Mouse (Mus musculus) midbrain, embryonic 15.5 days (tissue): ENCODE measurements around the gene Hnrnpf. TPM values are rescaled to one million over a fixed set of nuclear protein-coding genes. Genes with fewer than 3 reads are reported as not detected.

Experiments used
- ATAC-seq: fragments of 200-750 bp; cut with Nextera tagmentation; replicated peaks from 2 replicates; pipeline ENCODE4 v1.8.0; 2017; ENCODE audit warnings: moderate TSS enrichment
- H3K27ac ChIP-seq: fragments of 300-500 bp; sonication (generic); 2 replicates; pipeline ENCODE4 v1.5.1; 2015; ENCODE audit warnings: mild to moderate bottlenecking, inconsistent platforms
- H3K27me3 ChIP-seq: fragments of 300-500 bp; sonication (generic); replicated peaks from 2 replicates; pipeline ENCODE4 v1.6.1; 2015; ENCODE audit warnings: inconsistent platforms
- H3K36me3 ChIP-seq: fragments of 300-500 bp; sonication (generic); replicated peaks from 2 replicates; pipeline ENCODE4 v1.6.1; 2015; ENCODE audit warnings: inconsistent platforms
- H3K4me1 ChIP-seq: fragments of 300-500 bp; sonication (generic); 2 replicates; pipeline ENCODE4 v1.6.1; 2015; ENCODE audit warnings: inconsistent platforms
- H3K4me2 ChIP-seq: fragments of 300-500 bp; sonication (generic); 2 replicates; pipeline ENCODE4 v1.6.1; 2015; ENCODE audit warnings: inconsistent platforms, mild to moderate bottlenecking, moderate library complexity
- H3K4me3 ChIP-seq: fragments of 300-500 bp; sonication (generic); 2 replicates; pipeline ENCODE4 v1.5.1; 2015; ENCODE audit warnings: mild to moderate bottlenecking, inconsistent platforms
- H3K9ac ChIP-seq: fragments of 300-500 bp; sonication (generic); 2 replicates; pipeline ENCODE4 v1.6.1; 2015; ENCODE audit warnings: mild to moderate bottlenecking, inconsistent platforms
- H3K9me3 ChIP-seq: fragments of 300-500 bp; sonication (generic); 2 replicates; pipeline ENCODE4 v1.6.1; 2016; ENCODE audit warnings: inconsistent platforms
- WGBS: fragments of 180-500 bp; shearing (Covaris S2); methylation state at CpG from one replicate; pipeline ENCODE4 v1.1.7; 2015; ENCODE audit warnings: mixed read lengths; 5-methylcytosine and 5-hydroxymethylcytosine counted together
- polyA plus RNA-seq: library from polyadenylated mRNA; unstranded; fragments of >200 nt; fragmentation: Nextera tagmentation; extraction: Ambion mirVana; gene quantifications from 2 replicates; pipeline ENCODE4 v1.2.1, GENCODE M21; 2015

Hnrnpf gene
- polyA plus RNA-seq, 1 experiment from 2014 or later, result 258 TPM

GRCm38 (mm10) chr6:117914541-117914940 is 14.4 kb downstream of the Hnrnpf start:
- Histone ChIP-seq H3K27me3 (no peaks in the 10 kb centered on the region), H3K9ac (no peak overlapping the region), H3K9me3 (no peaks in the 10 kb centered on the region), H3K4me3 (no peak overlapping the region), H3K4me1 (peaks cover 27% of the 10 kb centered on the region), H3K4me2 (no peak overlapping the region), H3K27ac (no peak overlapping the region), H3K36me3 (no peaks in the 10 kb centered on the region)
- no peak for ATAC-seq

GRCm38 (mm10) chr6:117916205-117916736 is 16.1 kb downstream of the Hnrnpf start:
- Histone ChIP-seq H3K4me1 (peaks cover 27% of the 10 kb centered on the region), H3K27me3 (no peaks in the 10 kb centered on the region), H3K9me3 (no peaks in the 10 kb centered on the region), H3K9ac (peak overlapping the region; percentile 44), H3K4me3 (peak overlapping the region; percentile 52), H3K27ac (peak overlapping the region; percentile 68; the same call in 1 of the 2 replicates), H3K36me3 (no peaks in the 10 kb centered on the region), H3K4me2 (peak overlapping the region; percentile 89)
- 3% methylated on average over 12 of the region's 12 CpGs for WGBS
- ATAC-seq, result no peak

GRCm38 (mm10) chr6:117916737-117917426 is 16.8 kb downstream of the Hnrnpf start:
- WGBS, result under 1% methylated on average over 60 of the region's 62 CpGs
- H3K36me3 ChIP-seq, result no peaks in the 10 kb centered on the region
- ATAC-seq, result peak; percentile 90
- H3K27ac ChIP-seq, result peak overlapping the region; percentile 68
- peaks cover 27% of the 10 kb centered on the region for H3K4me1 ChIP-seq
- H3K9me3 ChIP-seq, result no peaks in the 10 kb centered on the region
- no peaks in the 10 kb centered on the region for H3K27me3 ChIP-seq
- H3K4me2 ChIP-seq, result peak overlapping the region; percentile 89
- peak overlapping the region; percentile 44 for H3K9ac ChIP-seq
- H3K4me3 ChIP-seq, result peak overlapping the region; percentile 52

- H3K36me3 ChIP-seq, result no peaks in the 10 kb centered on the region
- H3K27me3 ChIP-seq, result no peaks in the 10 kb centered on the region
- peak overlapping the region; percentile 52 for H3K4me3 ChIP-seq
- H3K4me1 ChIP-seq, result peaks cover 27% of the 10 kb centered on the region
- ATAC-seq, result peak; percentile 61; the same call in 1 of the 2 replicates
- WGBS, result under 1% methylated on average over 21 of the region's 21 CpGs
- no peaks in the 10 kb centered on the region for H3K9me3 ChIP-seq
- peak overlapping the region; percentile 44 for H3K9ac ChIP-seq
- H3K27ac ChIP-seq, result peak overlapping the region; percentile 68
- peak overlapping the region; percentile 89 for H3K4me2 ChIP-seq
Observed at GRCm38 (mm10) chr6:117917576-117917975, 17.5 kb downstream of the Hnrnpf start.

GRCm38 (mm10) chr6:117918043-117918442 is 17.9 kb downstream of the Hnrnpf start:
- Histone ChIP-seq H3K27ac (peak overlapping the region; percentile 68; the same call in 1 of the 2 replicates), H3K9ac (peak overlapping the region; percentile 44), H3K36me3 (no peaks in the 10 kb centered on the region), H3K27me3 (no peaks in the 10 kb centered on the region), H3K9me3 (no peaks in the 10 kb centered on the region), H3K4me1 (peaks cover 27% of the 10 kb centered on the region), H3K4me2 (peak overlapping the region; percentile 89), H3K4me3 (peak overlapping the region; percentile 52)
- ATAC-seq, result no peak
- WGBS, result 29% methylated on average over 5 of the region's 5 CpGs

- H3K27me3 ChIP-seq, result no peaks in the 10 kb centered on the region
- no peak overlapping the region for H3K4me2 ChIP-seq
- H3K36me3 ChIP-seq, result no peaks in the 10 kb centered on the region
- H3K9ac ChIP-seq, result no peak overlapping the region
- no peaks in the 10 kb centered on the region for H3K9me3 ChIP-seq
- no peak overlapping the region for H3K4me3 ChIP-seq
- WGBS, result 67% methylated on average over 3 of the region's 3 CpGs
- H3K27ac ChIP-seq, result no peak overlapping the region
- no peak for ATAC-seq
- peaks cover 26% of the 10 kb centered on the region for H3K4me1 ChIP-seq
Observed at GRCm38 (mm10) chr6:117920659-117921640, 20.8 kb downstream of the Hnrnpf start.

GRCm38 (mm10) chr6:117922041-117922440 is 21.9 kb downstream of the Hnrnpf start:
- WGBS, result 95% methylated on average over 3 of the region's 3 CpGs
- no peak overlapping the region for H3K4me3 ChIP-seq
- no peak overlapping the region for H3K4me2 ChIP-seq
- H3K36me3 ChIP-seq, result peaks cover 4% of the 10 kb centered on the region; the same call in 1 of the 2 replicates
- H3K27ac ChIP-seq, result no peak overlapping the region
- no peak for ATAC-seq
- no peaks in the 10 kb centered on the region for H3K27me3 ChIP-seq
- peaks cover 15% of the 10 kb centered on the region for H3K4me1 ChIP-seq
- H3K9me3 ChIP-seq, result no peaks in the 10 kb centered on the region
- H3K9ac ChIP-seq, result no peak overlapping the region

- Histone ChIP-seq H3K4me3 (no peak overlapping the region), H3K36me3 (peaks cover 4% of the 10 kb centered on the region; the same call in 1 of the 2 replicates), H3K9me3 (no peaks in the 10 kb centered on the region), H3K9ac (no peak overlapping the region), H3K4me2 (no peak overlapping the region), H3K4me1 (no peaks in the 10 kb centered on the region), H3K27me3 (no peaks in the 10 kb centered on the region), H3K27ac (no peak overlapping the region)
- 72% methylated on average over 4 of the region's 4 CpGs for WGBS
- no peak for ATAC-seq
Observed at GRCm38 (mm10) chr6:117926871-117927491, 26.9 kb downstream of the Hnrnpf start.

GRCm38 (mm10) chr6:117927955-117928354 is 27.8 kb downstream of the Hnrnpf start:
- ATAC-seq, result no peak
- WGBS, result 85% methylated on average over 7 of the region's 7 CpGs
- no peaks in the 10 kb centered on the region for H3K4me1 ChIP-seq

GRCm38 (mm10) chr6:117928746-117929145 is 28.6 kb downstream of the Hnrnpf start:
- Histone ChIP-seq H3K4me3 (no peak overlapping the region), H3K36me3 (peaks cover 4% of the 10 kb centered on the region; the same call in 1 of the 2 replicates), H3K4me2 (no peak overlapping the region), H3K27me3 (no peaks in the 10 kb centered on the region), H3K9me3 (no peaks in the 10 kb centered on the region), H3K4me1 (no peaks in the 10 kb centered on the region), H3K27ac (no peak overlapping the region), H3K9ac (no peak overlapping the region)
- 94% methylated on average over 5 of the region's 5 CpGs for WGBS
- no peak for ATAC-seq

More at GRCm38 (mm10) chr6:117927955-117928354, 27.8 kb downstream of the Hnrnpf start:
- peaks cover 4% of the 10 kb centered on the region; the same call in 1 of the 2 replicates for H3K36me3 ChIP-seq
- no peaks in the 10 kb centered on the region for H3K9me3 ChIP-seq
- no peak overlapping the region for H3K27ac ChIP-seq
- H3K9ac ChIP-seq, result no peak overlapping the region
- no peaks in the 10 kb centered on the region for H3K27me3 ChIP-seq
- no peak overlapping the region for H3K4me2 ChIP-seq
- no peak overlapping the region for H3K4me3 ChIP-seq

- Histone ChIP-seq H3K4me2 (no peak overlapping the region), H3K4me3 (no peak overlapping the region), H3K27ac (no peak overlapping the region), H3K9ac (no peak overlapping the region), H3K9me3 (no peaks in the 10 kb centered on the region), H3K36me3 (peaks cover 4% of the 10 kb centered on the region; the same call in 1 of the 2 replicates), H3K4me1 (no peaks in the 10 kb centered on the region), H3K27me3 (no peaks in the 10 kb centered on the region)
- WGBS, result 93% methylated on average over 3 of the region's 3 CpGs
- ATAC-seq, result no peak
Observed at GRCm38 (mm10) chr6:117929945-117930655, 30.0 kb downstream of the Hnrnpf start.
